Mouse (Mus musculus): Measurements from ENCODE around the gene Sema4f. TPM values are rescaled to one million over a fixed set of nuclear protein-coding genes. Genes with fewer than 3 reads are reported as not detected.

Gene Sema4f
- polyA plus RNA-seq, 1 experiment: 0.23 TPM

DNA sequence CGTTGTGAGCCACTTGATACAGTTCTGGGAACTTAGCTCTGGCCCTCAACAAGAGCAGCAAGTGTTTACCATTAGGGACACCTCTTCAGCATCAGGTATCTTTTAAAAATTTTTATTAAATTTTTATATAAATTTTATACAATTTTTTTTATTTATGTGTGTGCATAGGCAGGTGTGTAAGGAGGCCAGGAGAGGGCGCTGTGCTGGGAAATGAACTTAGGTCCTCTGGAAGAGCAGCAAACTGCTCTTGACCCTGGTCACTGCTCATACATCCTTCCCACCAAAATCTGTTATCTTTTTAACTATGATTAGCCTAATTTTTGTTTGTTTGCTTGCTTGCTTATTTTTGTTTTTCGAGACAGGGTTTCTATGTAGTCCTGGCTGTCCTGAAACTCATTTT, 58.8 kb downstream of the Sema4f start:
- Histone ChIP-seq H3K4me3 (ENCODE audit: insufficient read depth, poor library complexity, severe bottlenecking) (no peak overlapping the region), H3K79me2 (ENCODE audit: control insufficient read depth, insufficient read depth) (no peaks in the 10 kb centered on the region), H3K36me3 (ENCODE audit: control insufficient read depth, insufficient read depth) (no peaks in the 10 kb centered on the region), H3K79me3 (ENCODE audit: low read depth) (no peaks in the 10 kb centered on the region), H3ac (ENCODE audit: control insufficient read depth, insufficient read length, low read depth) (no peak overlapping the region), H3K27me3 (ENCODE audit: control insufficient read depth, insufficient read depth, insufficient read length) (no peaks in the 10 kb centered on the region)
- TF ChIP-seq MAX (IDR thresholded peaks at IDR 0.05): no peak
- no peak for TF ChIP-seq USF1 (IDR thresholded peaks at IDR 0.05; ENCODE audit: low read depth)
- TF ChIP-seq MYOD1 (IDR thresholded peaks at IDR 0.05; ENCODE audit: control insufficient read depth, insufficient read length, low read depth): no peak
- no peak for TF ChIP-seq MYOG (IDR thresholded peaks at IDR 0.05; ENCODE audit: control insufficient read depth, extremely low read depth, insufficient read length)

DNA sequence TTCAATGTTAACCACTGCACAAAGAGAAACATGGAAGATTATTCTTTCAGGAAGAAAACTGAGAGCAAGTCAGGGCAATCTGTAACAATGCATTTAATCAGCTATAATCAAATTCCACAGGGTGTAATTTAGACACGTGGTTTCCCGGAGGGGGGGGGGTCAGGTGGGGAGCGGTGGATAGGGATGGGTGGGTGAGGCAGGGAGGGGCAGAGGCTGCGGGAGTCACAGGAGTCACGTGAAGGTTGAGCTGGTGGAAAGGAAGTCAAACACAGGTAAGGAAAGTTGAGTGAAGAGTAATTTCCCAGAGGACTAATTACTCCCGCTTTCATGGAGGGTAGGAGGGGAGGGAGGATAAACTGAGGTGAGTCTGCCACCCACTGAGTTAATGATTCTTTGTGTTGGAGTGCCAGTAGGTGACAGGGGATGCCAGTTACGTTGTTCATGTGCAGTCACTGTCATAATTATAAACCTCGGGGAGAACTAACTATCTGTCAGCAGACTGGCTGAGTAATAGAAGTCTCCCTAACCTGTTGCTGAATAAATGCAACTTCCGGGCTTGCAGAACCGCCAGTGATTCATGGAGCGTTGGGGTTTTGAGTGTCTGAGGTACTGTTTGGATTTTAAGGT, 60.0 kb downstream of the Sema4f start:
- H3K27me3 ChIP-seq (ENCODE audit: control insufficient read depth, insufficient read depth, insufficient read length): no peaks in the 10 kb centered on the region
- H3K36me3 ChIP-seq (ENCODE audit: control insufficient read depth, insufficient read depth): no peaks in the 10 kb centered on the region
- no peaks in the 10 kb centered on the region for H3K79me2 ChIP-seq (ENCODE audit: control insufficient read depth, insufficient read depth)
- no peaks in the 10 kb centered on the region for H3K79me3 ChIP-seq (ENCODE audit: low read depth)
- TF ChIP-seq MAX (IDR thresholded peaks at IDR 0.05) (no peak), MYOG (IDR thresholded peaks at IDR 0.05; ENCODE audit: control insufficient read depth, extremely low read depth, insufficient read length) (no peak), CEBPB (IDR thresholded peaks at IDR 0.05; ENCODE audit: low read depth) (no peak), CTCF (IDR thresholded peaks at IDR 0.05; ENCODE audit: control insufficient read depth, insufficient read depth, insufficient read length) (no peak), MYOD1 (IDR thresholded peaks at IDR 0.05; ENCODE audit: control insufficient read depth, insufficient read length, low read depth) (no peak), USF1 (IDR thresholded peaks at IDR 0.05; ENCODE audit: low read depth) (no peak), FOSL1 (IDR thresholded peaks at IDR 0.05; ENCODE audit: insufficient read depth, low read length, poor library complexity, severe bottlenecking) (no peak)
- H3ac ChIP-seq (ENCODE audit: control insufficient read depth, insufficient read length, low read depth): no peak overlapping the region
- no peak overlapping the region for H3K4me3 ChIP-seq (ENCODE audit: insufficient read depth, poor library complexity, severe bottlenecking)

DNA sequence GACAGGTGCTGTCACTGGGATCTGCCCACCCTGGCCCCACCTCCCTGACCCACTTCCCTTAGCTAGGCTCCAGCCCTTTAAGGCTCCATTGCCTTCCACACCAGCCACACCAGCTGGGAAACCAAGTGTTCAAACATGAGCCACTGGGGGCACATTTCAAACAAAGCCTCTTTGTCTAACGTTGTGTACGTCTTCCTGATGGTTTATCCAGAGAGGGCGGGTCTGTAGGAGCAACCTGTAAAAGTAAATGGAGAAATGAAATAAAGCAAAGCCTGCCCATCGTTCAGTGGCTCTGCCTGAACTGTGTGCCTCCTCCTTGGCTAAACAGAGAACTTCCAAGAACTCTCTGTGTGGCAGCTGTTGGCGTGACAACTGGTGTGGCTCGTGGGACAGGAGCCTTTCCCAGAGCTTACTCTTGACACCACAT, 64.0 kb downstream of the Sema4f start:
- Histone ChIP-seq H3K27me3 (ENCODE audit: control insufficient read depth, insufficient read depth, insufficient read length) (no peaks in the 10 kb centered on the region), H3K79me3 (ENCODE audit: low read depth) (no peaks in the 10 kb centered on the region), H3ac (ENCODE audit: control insufficient read depth, insufficient read length, low read depth) (no peak overlapping the region), H3K36me3 (ENCODE audit: control insufficient read depth, insufficient read depth) (no peaks in the 10 kb centered on the region), H3K79me2 (ENCODE audit: control insufficient read depth, insufficient read depth) (no peaks in the 10 kb centered on the region), H3K4me3 (ENCODE audit: insufficient read depth, poor library complexity, severe bottlenecking) (no peak overlapping the region)
- TF ChIP-seq CTCF (IDR thresholded peaks at IDR 0.05; ENCODE audit: control insufficient read depth, insufficient read depth, insufficient read length) (no peak), USF1 (IDR thresholded peaks at IDR 0.05; ENCODE audit: low read depth) (no peak), MYOG (IDR thresholded peaks at IDR 0.05; ENCODE audit: control insufficient read depth, extremely low read depth, insufficient read length) (no peak), CEBPB (IDR thresholded peaks at IDR 0.05; ENCODE audit: low read depth) (no peak), MAX (IDR thresholded peaks at IDR 0.05) (no peak)

DNA sequence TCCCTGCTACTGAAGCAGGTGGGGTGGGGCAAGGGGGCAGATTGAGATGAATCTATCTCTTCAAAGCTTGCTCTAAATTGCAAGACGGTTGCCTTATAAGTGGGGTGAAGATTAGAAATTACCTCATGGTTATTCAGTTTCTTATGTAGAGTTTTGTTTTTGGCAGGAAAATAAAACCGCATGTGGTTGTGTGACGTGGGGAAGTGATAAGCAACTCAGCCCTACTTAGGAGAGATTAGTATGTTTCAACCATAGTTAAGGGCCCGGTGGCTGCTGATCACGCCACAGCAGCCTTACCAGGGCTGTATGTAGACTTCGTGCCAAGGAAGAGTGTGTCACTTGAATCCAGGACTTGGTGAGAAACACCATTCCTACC, 67.2 kb downstream of the Sema4f start:
- H3K79me2 ChIP-seq (ENCODE audit: control insufficient read depth, insufficient read depth): no peaks in the 10 kb centered on the region
- H3K27me3 ChIP-seq (ENCODE audit: control insufficient read depth, insufficient read depth, insufficient read length): no peaks in the 10 kb centered on the region
- no peak overlapping the region for H3K4me3 ChIP-seq (ENCODE audit: insufficient read depth, poor library complexity, severe bottlenecking)
- no peaks in the 10 kb centered on the region for H3K36me3 ChIP-seq (ENCODE audit: control insufficient read depth, insufficient read depth)
- H3ac ChIP-seq (ENCODE audit: control insufficient read depth, insufficient read length, low read depth): no peak overlapping the region
- no peaks in the 10 kb centered on the region for H3K79me3 ChIP-seq (ENCODE audit: low read depth)
- TF ChIP-seq CTCF (IDR thresholded peaks at IDR 0.05; ENCODE audit: control insufficient read depth, insufficient read depth, insufficient read length) (no peak), MYOD1 (IDR thresholded peaks at IDR 0.05; ENCODE audit: control insufficient read depth, insufficient read length, low read depth) (no peak), FOSL1 (IDR thresholded peaks at IDR 0.05; ENCODE audit: insufficient read depth, low read length, poor library complexity, severe bottlenecking) (no peak), CEBPB (IDR thresholded peaks at IDR 0.05; ENCODE audit: low read depth) (no peak), MYOG (IDR thresholded peaks at IDR 0.05; ENCODE audit: control insufficient read depth, extremely low read depth, insufficient read length) (no peak)

DNA sequence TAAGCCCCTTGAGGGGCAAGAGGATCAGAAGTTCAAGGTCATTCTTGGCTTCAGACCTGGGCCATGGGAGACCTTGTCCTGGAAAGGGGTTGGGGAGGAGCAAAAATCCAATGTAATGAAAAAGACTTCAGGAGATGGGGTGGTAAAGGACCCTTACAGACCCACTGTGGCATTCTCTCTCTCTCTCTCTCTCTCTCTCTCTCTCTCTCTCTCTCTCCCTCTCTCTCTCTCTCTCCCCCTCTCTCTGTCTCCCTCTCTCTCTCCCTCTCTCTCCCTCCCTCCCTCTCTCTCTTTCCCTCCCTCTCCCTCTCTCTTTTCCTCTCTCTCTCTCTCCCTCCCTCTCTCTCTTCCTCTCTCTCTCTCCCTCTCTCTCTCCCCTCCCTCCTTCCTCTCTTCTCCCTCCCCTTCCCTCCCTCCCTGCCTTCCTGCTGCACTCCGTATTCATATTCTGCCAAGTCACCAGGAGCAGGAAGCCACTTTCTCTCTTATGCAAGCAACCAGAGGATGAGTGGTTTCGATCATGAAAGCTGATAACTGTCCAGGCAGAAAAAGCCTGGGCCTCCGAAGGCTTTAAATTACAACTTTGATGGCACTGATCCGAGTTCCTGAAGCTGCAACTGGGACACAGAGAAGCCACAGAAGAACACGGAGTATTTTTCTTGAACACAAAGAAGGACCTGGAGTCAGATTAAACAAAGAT, 67.8 kb downstream of the Sema4f start:
- TF ChIP-seq CEBPB (IDR thresholded peaks at IDR 0.05; ENCODE audit: low read depth) (peak; percentile 86), FOSL1 (IDR thresholded peaks at IDR 0.05; ENCODE audit: insufficient read depth, low read length, poor library complexity, severe bottlenecking) (no peak)
- Histone ChIP-seq H3ac (ENCODE audit: control insufficient read depth, insufficient read length, low read depth) (no peak overlapping the region), H3K36me3 (ENCODE audit: control insufficient read depth, insufficient read depth) (no peaks in the 10 kb centered on the region), H3K27me3 (ENCODE audit: control insufficient read depth, insufficient read depth, insufficient read length) (no peaks in the 10 kb centered on the region), H3K79me2 (ENCODE audit: control insufficient read depth, insufficient read depth) (no peaks in the 10 kb centered on the region), H3K4me3 (ENCODE audit: insufficient read depth, poor library complexity, severe bottlenecking) (no peak overlapping the region), H3K79me3 (ENCODE audit: low read depth) (no peaks in the 10 kb centered on the region)

DNA sequence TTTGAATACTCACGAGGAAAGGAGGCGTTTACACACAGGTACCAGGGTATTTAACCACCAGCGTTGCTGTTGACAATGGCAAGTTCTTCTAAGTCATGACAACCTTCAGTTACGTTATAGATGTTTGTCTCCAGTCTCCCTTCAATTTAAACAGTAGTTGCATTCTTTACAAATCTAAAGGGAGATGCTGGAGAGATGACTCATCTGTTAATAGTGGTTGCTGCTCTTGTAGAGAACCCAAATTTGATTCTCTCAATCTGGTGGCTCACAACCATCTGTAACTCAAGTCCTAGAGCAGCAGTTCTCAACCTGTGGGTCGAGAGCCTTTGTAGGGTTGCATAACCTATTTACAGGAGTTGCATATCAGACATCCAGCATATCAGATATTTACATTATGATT, 71.1 kb downstream of the Sema4f start:
- Histone ChIP-seq H3ac (ENCODE audit: control insufficient read depth, insufficient read length, low read depth) (no peak overlapping the region), H3K79me2 (ENCODE audit: control insufficient read depth, insufficient read depth) (no peaks in the 10 kb centered on the region), H3K36me3 (ENCODE audit: control insufficient read depth, insufficient read depth) (no peaks in the 10 kb centered on the region), H3K4me3 (ENCODE audit: insufficient read depth, poor library complexity, severe bottlenecking) (no peak overlapping the region), H3K27me3 (ENCODE audit: control insufficient read depth, insufficient read depth, insufficient read length) (no peaks in the 10 kb centered on the region), H3K79me3 (ENCODE audit: low read depth) (no peaks in the 10 kb centered on the region)
- TF ChIP-seq MYOD1 (IDR thresholded peaks at IDR 0.05; ENCODE audit: control insufficient read depth, insufficient read length, low read depth) (no peak), FOSL1 (IDR thresholded peaks at IDR 0.05; ENCODE audit: insufficient read depth, low read length, poor library complexity, severe bottlenecking) (peak; percentile 48), CEBPB (IDR thresholded peaks at IDR 0.05; ENCODE audit: low read depth) (peak; percentile 30), USF1 (IDR thresholded peaks at IDR 0.05; ENCODE audit: low read depth) (no peak), MYOG (IDR thresholded peaks at IDR 0.05; ENCODE audit: control insufficient read depth, extremely low read depth, insufficient read length) (no peak), MAX (IDR thresholded peaks at IDR 0.05) (no peak), CTCF (IDR thresholded peaks at IDR 0.05; ENCODE audit: control insufficient read depth, insufficient read depth, insufficient read length) (no peak)

All from C2C12 (cell line).